8 mouse cellular contexts compared by ENCODE assay signal in genomic region chr7:39589044-39589443, GRCm38 (mm10).
DNase-seq lines count a peak whose midpoint lies in the region; ATAC-seq and TF ChIP-seq lines count a peak whose summit lies in the region.
"Not testable (repeated sequence)": the region's sequence is repeated elsewhere in the genome, so short reads cannot be mapped to it uniquely, and the experiment has no call there.

No protein-coding gene starts in this region.

- peak; percentile 19; the same call in 1 of the 2 replicates for ATAC-seq in forebrain, embryonic 14.5 days
- not testable (repeated sequence) for ATAC-seq in heart, embryonic 15.5 days (replicated peaks; ENCODE audit: insufficient number of reproducible peaks, insufficient read depth, low FRiP score, low read depth); limb, embryonic 12.5 days (ENCODE audit: insufficient number of reproducible peaks, insufficient read depth, low FRiP score, low TSS enrichment, low read depth)
- ATAC-seq in intestine, embryonic 15.5 days: peak; percentile 15; the same call in 1 of the 2 replicates
- peak; percentile 12; the same call in 1 of the 2 replicates for ATAC-seq in midbrain, postnatal 0 days (ENCODE audit: low FRiP score)

- H3K9ac ChIP-seq in forebrain, embryonic 14.5 days (ENCODE audit: low read length): peak overlapping the region; percentile 63
- not testable (repeated sequence) for H3K9ac ChIP-seq in heart, embryonic 15.5 days; intestine, embryonic 15.5 days; midbrain, postnatal 0 days (replicated peaks; ENCODE audit: low read length, poor library complexity, severe bottlenecking)
- H3K9ac ChIP-seq in limb, embryonic 12.5 days (replicated peaks): peak overlapping the region; percentile 67

- H3K27ac ChIP-seq in cortical plate, adult 2 months (ENCODE audit: insufficient read depth, low read length): peak overlapping the region; percentile 59; the same call in 1 of the 2 replicates
- H3K27ac ChIP-seq in forebrain, embryonic 14.5 days (ENCODE audit: low read depth, low read length); heart, embryonic 15.5 days; intestine, embryonic 15.5 days; limb, embryonic 12.5 days; midbrain, postnatal 0 days (ENCODE audit: low read depth, low read length); thymus, adult 2 months (ENCODE audit: control insufficient read depth, insufficient read depth, low read length): not testable (repeated sequence)

- not testable (repeated sequence) for H3K27me3 ChIP-seq in forebrain, embryonic 14.5 days (replicated peaks; ENCODE audit: control insufficient read depth, insufficient read depth, low read length); heart, embryonic 15.5 days; intestine, embryonic 15.5 days (replicated peaks); limb, embryonic 12.5 days; midbrain, postnatal 0 days (ENCODE audit: insufficient read depth, low read length); thymus, adult 2 months (ENCODE audit: control insufficient read depth, insufficient read depth, low read length)

- 51% methylated on average over 7 of the region's 7 CpGs for WGBS in forebrain, embryonic 14.5 days
- WGBS in heart, embryonic 15.5 days: 49% methylated on average over 7 of the region's 7 CpGs
- 44% methylated on average over 7 of the region's 7 CpGs for WGBS in intestine, embryonic 15.5 days
- 48% methylated on average over 7 of the region's 7 CpGs for WGBS in limb, embryonic 12.5 days
- WGBS in lung, adult 2 months: 50% methylated on average over 7 of the region's 7 CpGs
- 37% methylated on average over 6 of the region's 7 CpGs for WGBS in midbrain, postnatal 0 days
- WGBS in thymus, adult 2 months: 75% methylated on average over 7 of the region's 7 CpGs

- not testable (repeated sequence) for H3K9me3 ChIP-seq in forebrain, embryonic 14.5 days (replicated peaks; ENCODE audit: control insufficient read depth, low read length); heart, embryonic 15.5 days (replicated peaks); intestine, embryonic 15.5 days; limb, embryonic 12.5 days; midbrain, postnatal 0 days (ENCODE audit: low read length)

- DNase-seq in forebrain, embryonic 14.5 days (ENCODE audit: low spot score); lung, adult 2 months; midbrain, postnatal 0 days (ENCODE audit: low spot score); thymus, adult 2 months: not testable (repeated sequence)

- not testable (repeated sequence) for H3K36me3 ChIP-seq in forebrain, embryonic 14.5 days (ENCODE audit: control insufficient read depth, insufficient read depth, low read length); heart, embryonic 15.5 days; intestine, embryonic 15.5 days; limb, embryonic 12.5 days; midbrain, postnatal 0 days (ENCODE audit: insufficient read depth, low read length); thymus, adult 2 months (ENCODE audit: control insufficient read depth, insufficient read depth, low read length)

- TF ChIP-seq POLR2A in cortical plate, adult 2 months (IDR thresholded peaks at IDR 0.05; ENCODE audit: extremely low read depth, insufficient read depth, low read length); lung, adult 2 months (IDR thresholded peaks at IDR 0.05; ENCODE audit: borderline replicate concordance, extremely low read depth, low read depth, low read length); thymus, adult 2 months (IDR thresholded peaks at IDR 0.05; ENCODE audit: control insufficient read depth, extremely low read depth, insufficient read depth, low read length, poor library complexity): not testable (repeated sequence)

- 0 out of 2 replicates have a peak overlapping the region, but pooled peaks have one; percentile 31 for H3K4me3 ChIP-seq in cortical plate, adult 2 months (ENCODE audit: insufficient read depth, low read length)
- peak overlapping the region; percentile 39 for H3K4me3 ChIP-seq in forebrain, embryonic 14.5 days (ENCODE audit: low read depth, low read length)
- peak overlapping the region; percentile 55 for H3K4me3 ChIP-seq in heart, embryonic 15.5 days
- H3K4me3 ChIP-seq in intestine, embryonic 15.5 days (replicated peaks): peak overlapping the region; percentile 46
- H3K4me3 ChIP-seq in limb, embryonic 12.5 days (replicated peaks): peak overlapping the region; percentile 48
- peak overlapping the region; percentile 16 for H3K4me3 ChIP-seq in lung, adult 2 months (replicated peaks; ENCODE audit: extremely low read depth, low read depth, low read length)
- peak overlapping the region; percentile 40 for H3K4me3 ChIP-seq in midbrain, postnatal 0 days (ENCODE audit: low read depth, low read length)
- 0 out of 2 replicates have a peak overlapping the region, but pooled peaks have one; percentile 28 for H3K4me3 ChIP-seq in thymus, adult 2 months (ENCODE audit: control insufficient read depth, insufficient read depth, low read length)

- peak overlapping the region; percentile 46 for H3K4me2 ChIP-seq in forebrain, embryonic 14.5 days (ENCODE audit: low read length)
- H3K4me2 ChIP-seq in heart, embryonic 15.5 days: peak overlapping the region; percentile 73
- H3K4me2 ChIP-seq in intestine, embryonic 15.5 days (replicated peaks): peak overlapping the region; percentile 77
- H3K4me2 ChIP-seq in limb, embryonic 12.5 days: peak overlapping the region; percentile 64
- H3K4me2 ChIP-seq in midbrain, postnatal 0 days (ENCODE audit: low read depth, low read length, poor library complexity, severe bottlenecking): peak overlapping the region; percentile 49

- not testable (repeated sequence) for H3K4me1 ChIP-seq in cortical plate, adult 2 months (ENCODE audit: control insufficient read depth, insufficient read depth, low read length); forebrain, embryonic 14.5 days (ENCODE audit: control insufficient read depth, insufficient read depth, low read length); heart, embryonic 15.5 days (replicated peaks); intestine, embryonic 15.5 days (replicated peaks); limb, embryonic 12.5 days (replicated peaks); lung, adult 2 months (ENCODE audit: control insufficient read depth, insufficient read depth, low read length); midbrain, postnatal 0 days (ENCODE audit: insufficient read depth, low read length); thymus, adult 2 months (replicated peaks; ENCODE audit: control insufficient read depth, insufficient read depth, low read length)

- TF ChIP-seq CTCF in cortical plate, adult 2 months (IDR thresholded peaks at IDR 0.05; ENCODE audit: extremely low read depth, insufficient read depth, low read length); lung, adult 2 months (IDR thresholded peaks at IDR 0.05; ENCODE audit: insufficient read depth, low read length); midbrain, postnatal 0 days (IDR thresholded peaks at IDR 0.05); thymus, adult 2 months (IDR thresholded peaks at IDR 0.05; ENCODE audit: borderline replicate concordance, control insufficient read depth, extremely low read depth, insufficient read depth, low read length, poor library complexity): not testable (repeated sequence)
